Mouse (Mus musculus): ENCODE results near the gene Mylk. TPM values are rescaled to one million over a fixed set of nuclear protein-coding genes. Genes with fewer than 3 reads are reported as not detected.
A peak's percentile ranks its signal among the peaks of the same experiment; 100 is the strongest.

Mylk gene
- total RNA-seq, 2 experiments from 2014 or later: 14.5 to 14.9 TPM

- intact Hi-C loops (cut with DNase I): loop anchor here (2.0 kb wide), 1 partner anchor 22 kb away; no protein-coding TSS in a partner anchor
- DNase-seq (ENCODE audit: extremely low spot score in 1 of 2, low spot score in 2 of 2): no peak
- TF ChIP-seq CTCF (IDR thresholded peaks at IDR 0.05): no peak
- no peak overlapping the region; the same call in 1 of the 2 replicates for H3K27ac ChIP-seq
- H3K4me3 ChIP-seq: peak overlapping the region; percentile 99
These were observed 278.2 kb downstream of the Mylk start for GRCm38 (mm10) chr16:35023138-35023735.

DNA sequence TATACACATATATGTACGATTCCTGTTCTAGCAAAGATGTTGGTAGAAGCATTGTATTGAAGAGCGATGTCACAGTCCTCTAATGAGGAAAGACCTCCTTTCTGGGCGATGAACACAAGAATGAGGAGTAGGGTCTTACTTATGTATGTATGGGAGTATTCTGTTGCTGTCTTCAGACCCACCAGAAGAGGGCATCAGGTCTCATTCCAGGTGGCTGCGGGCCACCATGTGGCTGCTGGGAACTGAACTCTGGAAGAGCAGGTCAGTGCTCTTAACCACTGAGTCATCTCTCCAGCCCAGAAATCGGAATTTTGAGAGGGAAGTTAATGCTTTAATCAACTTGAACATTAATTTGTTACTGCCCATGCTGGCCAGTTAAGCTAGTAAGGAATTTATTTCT, 279.3 kb downstream of the Mylk start:
- DNase-seq (ENCODE audit: extremely low spot score in 1 of 2, low spot score in 2 of 2): no peak
- TF ChIP-seq CTCF (IDR thresholded peaks at IDR 0.05): peak; percentile 36
- Histone ChIP-seq H3K4me3 (no peak overlapping the region), H3K27ac (no peak overlapping the region)
- intact Hi-C loops (cut with DNase I): no loop called here

GRCm38 (mm10) chr16:35025347-35025746, 280.3 kb downstream of the Mylk start:
- no peak overlapping the region for H3K27ac ChIP-seq
- no peak for DNase-seq (ENCODE audit: extremely low spot score in 1 of 2, low spot score in 2 of 2)
- intact Hi-C loops (cut with DNase I): no loop called here
- no peak for TF ChIP-seq CTCF (IDR thresholded peaks at IDR 0.05)
- no peak overlapping the region for H3K4me3 ChIP-seq

DNA sequence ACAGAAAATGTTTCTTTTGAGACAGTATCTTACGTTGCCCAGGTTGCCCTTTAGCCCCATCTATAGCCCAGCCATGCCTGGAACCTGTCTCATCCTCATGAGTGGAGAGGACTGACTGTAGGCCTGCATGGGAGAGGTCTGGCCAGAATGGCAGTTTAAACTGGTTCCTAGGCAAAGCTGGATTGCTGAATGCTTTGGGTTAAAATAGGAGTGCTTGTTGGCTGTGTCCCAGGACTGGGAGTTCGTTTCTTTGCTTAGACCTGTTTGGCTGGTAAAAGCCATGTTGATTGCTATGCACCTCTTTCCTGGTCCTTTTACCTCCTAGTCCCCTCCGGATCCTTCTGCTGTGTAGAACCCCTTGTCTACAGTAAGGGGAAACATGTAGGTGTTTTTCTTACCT, 288.2 kb downstream of the Mylk start:
- no peak for TF ChIP-seq CTCF (IDR thresholded peaks at IDR 0.05)
- Histone ChIP-seq H3K27ac (no peak overlapping the region), H3K4me3 (no peak overlapping the region)
- intact Hi-C loops (cut with DNase I): no loop called here
- DNase-seq (ENCODE audit: extremely low spot score in 1 of 2, low spot score in 2 of 2): no peak

- no peak for DNase-seq (ENCODE audit: extremely low spot score in 1 of 2, low spot score in 2 of 2)
- TF ChIP-seq CTCF (IDR thresholded peaks at IDR 0.05): no peak
- no peak overlapping the region for H3K27ac ChIP-seq
- intact Hi-C loops (cut with DNase I): no loop called here
- H3K4me3 ChIP-seq: no peak overlapping the region
These were observed 289.0 kb downstream of the Mylk start for GRCm38 (mm10) chr16:35033809-35034577.

DNA sequence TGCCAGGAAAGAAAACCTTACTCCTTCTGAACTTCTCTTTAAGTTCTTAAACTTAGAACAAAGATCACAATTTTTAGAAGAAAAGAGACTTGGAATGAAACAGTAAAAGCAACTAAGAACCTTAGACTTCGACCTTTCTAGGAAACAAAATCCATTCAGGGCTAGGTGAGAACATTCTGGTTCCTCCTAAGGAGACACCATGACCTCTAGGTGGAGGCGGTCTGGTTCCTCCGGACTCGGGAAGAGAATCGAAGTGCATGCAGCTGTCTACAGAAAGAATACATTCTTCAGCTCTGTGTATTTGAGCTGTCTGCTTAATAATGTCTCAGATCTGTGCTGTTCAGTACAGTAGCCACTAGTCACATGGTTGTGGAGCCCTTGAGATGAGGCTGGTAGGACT, 290.0 kb downstream of the Mylk start:
- intact Hi-C loops (cut with DNase I): no loop called here

DNA sequence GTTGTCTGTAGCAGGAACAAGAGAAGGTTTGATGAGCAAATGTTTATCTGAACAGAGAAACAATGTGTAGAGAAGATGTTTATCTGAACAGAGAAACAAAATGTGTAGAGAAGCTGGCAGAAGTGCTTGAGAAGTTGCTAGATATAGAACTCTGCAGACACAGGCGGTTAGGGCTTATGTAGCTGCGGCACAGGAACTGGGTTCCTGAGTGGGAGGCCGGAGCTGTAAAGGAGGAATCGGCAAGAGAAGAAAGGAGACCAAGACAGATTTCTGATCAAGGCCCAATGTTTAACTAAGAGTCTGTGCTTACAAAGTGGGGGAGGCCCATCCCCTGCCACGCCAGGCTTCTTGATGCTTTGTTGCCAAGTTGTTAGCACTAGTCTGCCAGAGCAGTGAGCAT, 291.7 kb downstream of the Mylk start:
- peak in 1 of 2 experiments; percentile 28 for DNase-seq (ENCODE audit: extremely low spot score in 1 of 2, low spot score in 2 of 2)
- Histone ChIP-seq H3K4me3 (no peak overlapping the region), H3K27ac (peak overlapping the region; percentile 16; the same call in 1 of the 2 replicates)
- intact Hi-C loops (cut with DNase I): no loop called here
- TF ChIP-seq CTCF (IDR thresholded peaks at IDR 0.05): no peak

More for the DNA sequence above, 290.0 kb downstream of the Mylk start:
- no peak for TF ChIP-seq CTCF (IDR thresholded peaks at IDR 0.05)
- Histone ChIP-seq H3K27ac (no peak overlapping the region), H3K4me3 (no peak overlapping the region)
- no peak for DNase-seq (ENCODE audit: extremely low spot score in 1 of 2, low spot score in 2 of 2)

GRCm38 (mm10) chr16:35038343-35039057, 293.5 kb downstream of the Mylk start:
- TF ChIP-seq CTCF (IDR thresholded peaks at IDR 0.05): no peak
- no peak for DNase-seq (ENCODE audit: extremely low spot score in 1 of 2, low spot score in 2 of 2)
- no peak overlapping the region for H3K4me3 ChIP-seq

DNA sequence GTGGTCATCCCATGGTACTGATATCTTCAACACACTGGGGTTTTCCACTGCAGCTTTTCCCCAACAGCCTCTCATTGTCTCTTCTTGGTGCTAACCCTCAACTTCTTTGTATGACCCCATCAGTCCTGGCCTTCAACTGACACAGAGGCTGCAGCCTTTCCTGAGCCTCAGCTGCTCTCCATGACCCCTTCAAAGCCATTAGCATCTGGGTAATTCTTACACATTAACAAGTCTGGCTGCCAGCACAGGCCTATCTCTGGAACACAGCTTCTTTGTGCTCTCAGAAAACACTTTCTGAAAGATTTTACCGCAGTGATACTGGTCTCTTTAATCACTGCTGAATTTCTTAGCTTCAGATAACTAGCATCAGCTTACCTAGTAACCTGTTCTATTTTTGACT, 295.1 kb downstream of the Mylk start:
- H3K4me3 ChIP-seq: no peak overlapping the region
- no peak for DNase-seq (ENCODE audit: extremely low spot score in 1 of 2, low spot score in 2 of 2)
- intact Hi-C loops (cut with DNase I): no loop called here
- no peak overlapping the region for H3K27ac ChIP-seq
- TF ChIP-seq CTCF (IDR thresholded peaks at IDR 0.05): no peak

More at GRCm38 (mm10) chr16:35038343-35039057, 293.5 kb downstream of the Mylk start:
- H3K27ac ChIP-seq: no peak overlapping the region
- intact Hi-C loops (cut with DNase I): no loop called here

GRCm38 (mm10) chr16:35041001-35041400, 296.0 kb downstream of the Mylk start:
- DNase-seq (ENCODE audit: extremely low spot score in 1 of 2, low spot score in 2 of 2): no peak
- intact Hi-C loops (cut with DNase I): no loop called here
- H3K27ac ChIP-seq: no peak overlapping the region
- no peak for TF ChIP-seq CTCF (IDR thresholded peaks at IDR 0.05)
- no peak overlapping the region for H3K4me3 ChIP-seq

DNA sequence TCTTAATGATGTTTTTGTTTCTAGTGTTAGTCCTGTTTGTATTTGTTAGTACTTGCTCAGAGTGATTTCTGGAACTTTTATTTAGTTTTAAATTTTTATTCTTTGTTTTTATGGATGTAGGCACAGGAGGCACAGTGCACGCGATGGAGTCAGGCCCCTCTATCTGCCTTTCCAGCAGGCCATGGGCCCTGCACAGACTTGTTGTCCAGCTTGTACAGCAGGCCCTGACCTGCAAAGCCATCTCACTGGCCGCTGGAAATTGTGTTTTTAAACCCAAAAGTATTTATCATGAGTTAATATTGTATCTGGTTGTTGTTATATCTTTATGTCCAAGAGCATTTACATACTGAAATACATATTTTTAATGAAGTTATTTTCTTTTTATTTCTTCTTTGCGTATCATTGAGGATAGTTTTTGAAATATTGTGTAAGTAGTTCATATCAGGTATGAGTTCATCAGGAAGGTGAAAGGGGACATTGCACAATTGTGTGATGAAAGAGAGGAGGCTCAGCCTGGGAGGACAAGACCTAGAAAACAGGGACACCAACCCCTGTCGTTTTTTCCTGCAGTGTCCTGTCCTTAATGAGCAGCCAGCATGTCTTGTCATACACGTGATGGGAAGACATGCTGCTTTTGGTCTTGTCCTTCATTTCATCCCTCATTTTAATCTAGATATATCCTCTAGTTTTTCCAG, 301.2 kb downstream of the Mylk start:
- Histone ChIP-seq H3K27ac (no peak overlapping the region), H3K4me3 (no peak overlapping the region)
- TF ChIP-seq CTCF (IDR thresholded peaks at IDR 0.05): no peak
- intact Hi-C loops (cut with DNase I): no loop called here
- no peak for DNase-seq (ENCODE audit: extremely low spot score in 1 of 2, low spot score in 2 of 2)

All from left cerebral cortex, adult 2 months (tissue).